Mouse (Mus musculus) liver, embryonic 14.5 days (tissue): Measurements from ENCODE around the gene Xpot.

Experiments
- CTCF ChIP-seq: IDR thresholded peaks from 2 replicates; pipeline ENCODE4 v1.5.1; 2016; ENCODE audit warnings: antibody characterized with exemption, low read depth, control low read depth
- EP300 ChIP-seq: IDR thresholded peaks from 2 replicates; pipeline ENCODE4 v1.6.1; 2016; ENCODE audit warnings: antibody characterized with exemption, low read depth

DNA sequence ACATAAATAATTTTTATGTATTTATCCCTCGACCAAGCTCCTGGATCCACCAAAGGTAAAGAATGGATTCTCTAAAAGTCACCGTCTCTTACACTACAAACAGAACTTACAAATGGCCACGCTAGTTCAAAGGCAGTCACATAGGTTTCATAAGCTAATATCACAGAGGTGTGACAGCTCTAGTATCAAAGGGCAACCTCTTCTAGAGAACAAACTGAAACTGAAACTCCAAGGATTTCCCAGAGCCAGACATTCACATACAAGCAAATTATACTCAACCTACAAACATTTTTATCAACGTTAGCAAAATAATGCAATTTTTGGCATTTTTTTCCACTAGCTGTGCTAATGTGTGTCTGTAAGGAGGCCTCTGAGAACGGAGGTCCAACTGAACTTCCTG lies 45.8 kb downstream of the Xpot start:
- TF ChIP-seq CTCF (no peak), EP300 (no peak)
